Mouse (Mus musculus) embryonic fibroblast, embryonic 13.5 days (primary cell): ENCODE data around the gene Adamts18.

Source experiments
- CTCF ChIP-seq: IDR thresholded peaks from 2 replicates; pipeline ENCODE4 v1.5.1; 2011; ENCODE audit warnings: mild to moderate bottlenecking, control low read depth, low read length, moderate library complexity, borderline replicate concordance; ENCODE audit not compliant: insufficient read depth
- POLR2A ChIP-seq: IDR thresholded peaks from 2 replicates; pipeline ENCODE4 v1.6.1; 2011; ENCODE audit warnings: low read depth, mild to moderate bottlenecking, control low read depth, low read length, moderate library complexity

DNA sequence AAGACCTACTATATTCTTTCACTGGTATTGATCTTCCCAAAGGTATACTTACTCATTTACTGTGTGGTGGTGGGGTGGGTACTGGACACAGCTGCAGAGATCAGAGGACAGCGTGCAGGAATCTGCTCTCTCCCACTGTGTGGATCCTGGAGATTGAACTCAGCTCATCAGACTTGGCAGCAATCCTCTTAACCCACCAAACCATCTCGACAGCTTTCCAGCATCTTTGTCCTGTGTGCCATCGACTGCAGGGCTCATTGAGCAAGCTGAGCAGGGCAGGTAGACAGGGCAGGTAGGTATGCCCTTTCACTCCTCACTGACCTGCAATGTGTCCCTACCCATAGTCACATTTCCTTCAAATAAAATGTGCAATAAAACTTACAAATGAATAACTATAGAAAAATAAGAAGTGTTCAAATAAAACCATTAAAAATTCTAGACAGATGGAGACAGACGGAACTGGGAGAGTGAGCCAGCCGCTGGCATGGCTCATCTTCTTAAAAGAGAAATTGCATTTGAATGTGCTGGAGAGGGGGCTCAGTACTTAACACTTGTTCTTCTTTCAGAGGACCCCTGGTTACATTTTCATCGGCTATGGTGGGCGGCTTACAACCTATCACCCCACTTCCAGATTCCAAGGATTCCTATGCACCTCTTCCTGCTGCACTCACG is 6.2 kb upstream of the Adamts18 start:
- no peak for TF ChIP-seq CTCF
- TF ChIP-seq POLR2A = no peak
